Mouse (Mus musculus): Measurements from ENCODE around the gene Smim24.

DNA sequence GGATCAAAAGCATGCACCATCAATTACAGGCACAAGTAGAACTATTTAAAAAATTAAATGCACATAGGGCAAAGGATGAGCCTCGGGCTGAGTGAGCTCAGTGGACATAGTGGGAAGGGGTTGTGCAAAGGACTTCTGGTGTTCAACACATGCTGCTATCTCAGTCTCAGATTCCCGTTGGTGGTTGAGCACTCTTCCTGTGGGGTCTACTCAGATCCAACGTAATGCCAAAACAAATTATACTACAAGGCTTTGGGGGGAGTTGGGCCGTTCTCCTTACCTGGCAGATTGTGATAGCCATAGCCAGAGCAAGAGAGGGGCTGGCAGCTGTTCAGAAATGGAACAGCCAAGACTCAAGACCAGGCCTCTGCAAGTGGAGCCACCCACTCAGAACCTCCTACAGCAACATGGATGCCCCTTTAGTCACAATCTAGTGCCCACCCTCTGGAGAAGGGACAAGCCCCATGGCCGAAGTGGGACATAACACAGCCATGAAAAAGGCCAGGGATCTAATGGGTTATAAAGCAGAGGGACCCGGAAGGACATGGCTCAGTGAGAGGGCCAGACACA is 13.0 kb upstream of the Smim24 start:
- TF ChIP-seq POLR2A (IDR thresholded peaks at IDR 0.05; ENCODE audit: insufficient read depth, low read depth, low read length) (no peak), CTCF (IDR thresholded peaks at IDR 0.05; ENCODE audit: insufficient read depth, low read depth, low read length) (no peak)
